Mouse (Mus musculus) c-Kit-negative CD71-positive TER-119-positive erythroid progenitor cells, embryonic 14.5 days (primary cell): ENCODE measurements around the gene Cyren.

Source experiments
- DNase-seq: peaks from one replicate; pipeline ENCODE4 v3.0.0-alpha.2; 2013; ENCODE audit warnings: low read depth, low spot score

Cyren gene

GRCm38 (mm10) chr6:34867301-34867994 lies 10.4 kb downstream of the Cyren start:
- DNase-seq = no peak

DNA sequence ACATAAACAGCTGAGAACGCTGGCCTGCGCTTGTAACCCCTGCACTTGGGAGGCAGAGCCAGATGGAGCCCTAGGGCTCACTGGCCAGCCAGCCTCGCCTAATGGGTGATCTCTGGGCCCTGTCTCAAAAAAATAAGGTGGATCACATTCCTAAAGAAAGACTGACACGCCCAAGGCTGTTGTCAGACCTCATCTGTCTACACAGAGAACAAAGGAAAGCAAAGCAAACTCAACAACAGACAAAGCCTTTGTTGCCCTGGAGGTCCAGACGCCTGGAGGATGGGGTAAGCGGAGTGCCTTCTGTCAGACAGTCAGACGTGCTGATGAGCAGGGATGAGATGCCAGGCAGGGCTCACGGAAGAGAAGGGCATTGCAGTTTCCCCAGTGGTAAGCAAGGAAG lies 11.1 kb downstream of the Cyren start:
- no peak for DNase-seq

GRCm38 (mm10) chr6:34865711-34866593 lies 11.9 kb downstream of the Cyren start:
- DNase-seq = no peak

DNA sequence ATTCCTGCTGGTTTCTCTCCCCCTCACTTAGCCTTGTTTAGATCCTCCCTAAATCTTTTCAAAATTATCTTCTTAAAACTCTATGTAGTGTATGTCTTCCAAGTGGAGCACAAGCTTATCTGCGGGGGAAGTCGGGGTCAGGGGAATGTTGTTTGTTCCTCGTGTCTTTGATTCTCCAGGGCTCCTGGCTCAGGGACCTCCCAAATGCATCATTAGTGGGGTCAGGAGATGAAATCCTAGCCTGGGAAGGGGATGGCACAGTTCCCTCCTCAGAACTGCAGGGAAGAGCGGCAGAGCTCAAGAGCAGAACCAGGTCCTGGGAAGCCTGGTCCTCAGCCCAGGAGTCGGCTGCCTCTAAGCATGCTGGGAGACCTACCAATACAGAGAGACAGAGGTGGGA lies 12.6 kb downstream of the Cyren start:
- DNase-seq = no peak

- DNase-seq = no peak
These were observed 13.9 kb downstream of the Cyren start for GRCm38 (mm10) chr6:34863786-34864514.

DNA sequence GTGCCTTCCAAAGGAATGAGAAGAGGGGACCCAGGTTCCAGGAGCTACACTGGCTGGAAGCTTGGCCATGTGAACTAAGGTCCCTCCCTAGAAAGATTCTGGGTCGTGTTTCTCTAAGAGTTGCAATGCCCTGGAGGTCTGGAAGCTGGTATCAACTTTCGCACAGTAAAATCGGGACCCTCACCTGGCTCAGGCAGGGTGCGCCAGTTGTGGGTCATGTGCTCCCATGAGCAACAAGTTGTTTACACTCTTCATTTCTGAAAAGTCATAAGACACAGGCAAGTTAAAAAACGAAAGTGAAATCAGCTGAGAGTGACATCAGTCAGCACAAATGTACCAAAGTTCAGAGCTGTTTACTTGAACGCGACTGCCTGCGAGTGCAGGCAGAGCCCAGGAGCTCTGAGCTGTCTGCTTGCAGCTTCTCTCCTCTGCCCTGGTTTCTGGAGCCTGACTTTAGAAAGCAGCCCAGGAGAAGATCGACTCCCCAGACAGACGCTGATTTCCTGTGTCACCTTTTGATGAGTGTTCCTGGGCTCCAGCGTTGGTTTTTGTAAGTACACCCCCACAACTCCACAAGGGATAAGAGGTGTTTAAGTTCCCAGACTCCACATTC lies 15.0 kb downstream of the Cyren start, which contains the start of gene Tmem140:
Tmem140 (plus strand) TSS at position 356 of the 613 bp plus-strand sequence.
- no peak for DNase-seq

- no peak for DNase-seq
These were observed 15.5 kb downstream of the Cyren start for GRCm38 (mm10) chr6:34862381-34862780.

DNA sequence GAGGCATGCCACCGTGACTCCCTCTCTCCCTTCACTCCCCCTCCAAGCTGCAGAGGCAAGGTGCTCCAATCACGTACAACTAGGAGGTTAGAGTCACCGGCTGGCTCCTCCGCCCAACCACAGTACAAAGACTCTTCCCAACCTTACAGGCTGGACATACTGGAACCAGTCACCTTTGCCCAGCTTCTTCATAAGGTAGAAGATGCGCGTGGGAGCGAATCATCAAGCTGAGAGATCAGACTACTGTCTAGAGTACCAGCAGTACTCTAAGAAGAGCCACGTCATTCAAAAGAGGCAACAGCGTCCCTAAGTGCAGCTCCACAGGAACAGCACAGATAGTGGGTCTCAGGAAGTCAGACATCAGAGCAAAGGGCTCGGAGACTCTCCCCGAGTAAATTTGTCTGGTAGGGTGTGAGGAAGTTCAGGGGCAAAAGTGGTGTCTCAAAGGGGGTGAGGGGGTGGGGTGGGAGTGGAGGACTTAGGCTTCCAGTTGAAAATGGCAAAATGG lies 16.3 kb downstream of the Cyren start:
- no peak for DNase-seq

- DNase-seq = no peak
These were observed 45.5 kb downstream of the Cyren start for GRCm38 (mm10) chr6:34832352-34832751.

- no peak for DNase-seq
These were observed 53.5 kb downstream of the Cyren start for GRCm38 (mm10) chr6:34824406-34824805.
